In the genomic region with DNA sequence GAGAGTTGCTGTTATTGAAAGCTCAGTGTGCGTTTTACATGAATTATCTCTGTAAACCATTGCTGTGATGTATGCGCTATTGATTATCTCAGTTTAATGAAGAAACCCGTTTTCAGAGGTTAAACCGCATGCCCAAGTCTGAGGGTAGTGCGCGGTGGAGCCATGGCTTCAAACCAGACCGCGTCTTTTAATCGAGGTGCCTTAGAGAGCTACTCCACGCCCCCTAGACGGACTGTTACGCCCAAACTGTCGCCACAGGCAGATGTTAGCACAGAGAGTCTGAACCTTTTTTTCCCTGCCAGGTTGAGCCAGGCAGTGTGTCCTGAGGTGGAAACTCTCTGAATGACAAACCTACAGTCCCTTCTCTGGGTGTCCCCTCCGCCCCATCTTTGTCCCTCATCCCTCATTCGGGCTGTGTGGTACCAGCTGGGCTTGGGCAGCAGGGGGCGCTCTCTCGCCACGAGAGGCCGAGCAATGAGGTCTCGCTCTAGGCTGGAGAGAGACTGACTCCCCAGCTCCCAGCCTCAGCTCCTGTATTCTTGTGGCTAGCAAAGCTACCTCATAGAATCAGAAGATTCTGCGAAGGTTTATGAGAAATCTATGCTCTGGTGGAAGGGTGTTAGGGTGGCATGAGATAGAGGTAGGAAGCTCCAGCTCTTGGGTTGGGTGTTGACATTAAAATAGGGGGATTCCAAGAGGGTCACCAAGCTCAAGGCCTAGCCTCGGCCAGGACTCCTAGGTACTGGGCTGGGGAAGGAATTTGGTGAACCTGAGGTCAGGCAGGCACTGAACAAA, we compare ENCODE assay signal across 8 mouse cellular contexts. TPM values are rescaled to one million over a fixed set of nuclear protein-coding genes. Genes with fewer than 3 reads are reported as not detected.
DNase-seq lines count a peak whose midpoint lies in the region; ATAC-seq and TF ChIP-seq lines count a peak whose summit lies in the region.

No protein-coding gene starts in this region.

- peak; percentile 74 for DNase-seq in G1E (ENCODE audit: low spot score)
- DNase-seq in cerebellum, adult 8-10 months: peak; percentile 88
- DNase-seq in frontal cortex, adult 2 months (ENCODE audit: extremely low spot score in 1 of 2, low spot score in 1 of 2): peak; percentile 23 to 89
- DNase-seq in hindbrain, embryonic 10.5 days (ENCODE audit: low spot score): peak; percentile 92
- DNase-seq in layer of hippocampus, adult 9-10 months (ENCODE audit: low spot score): peak; percentile 66
- peak; percentile 61 for DNase-seq in ovary, adult 18-20 months (ENCODE audit: low spot score)
- DNase-seq in thymus, adult 2 months: peak; percentile 87

- peaks cover 32% of the 10 kb centered on the region for H3K27me3 ChIP-seq in G1E (ENCODE audit: insufficient read depth, low read length)
- peaks cover 15% of the 10 kb centered on the region for H3K27me3 ChIP-seq in hindbrain, embryonic 10.5 days (ENCODE audit: insufficient read depth, poor library complexity, severe bottlenecking)
- H3K27me3 ChIP-seq in lung, embryonic 16.5 days (ENCODE audit: control insufficient read depth, insufficient read depth, low read depth, low read length): no peaks in the 10 kb centered on the region
- no peaks in the 10 kb centered on the region for H3K27me3 ChIP-seq in thymus, adult 2 months (ENCODE audit: control insufficient read depth, insufficient read depth, low read length)

- no peak overlapping the region for H3K4me3 ChIP-seq in G1E (ENCODE audit: low read depth, low read length)
- H3K4me3 ChIP-seq in hindbrain, embryonic 10.5 days: peak overlapping the region; percentile 33
- no peak overlapping the region; the same call in 1 of the 2 replicates for H3K4me3 ChIP-seq in lung, embryonic 16.5 days (ENCODE audit: low read length)
- no peak overlapping the region for H3K4me3 ChIP-seq in thymus, adult 2 months (ENCODE audit: control insufficient read depth, insufficient read depth, low read length)

- H3K9me3 ChIP-seq in G1E (replicated peaks): no peaks in the 10 kb centered on the region
- H3K9me3 ChIP-seq in hindbrain, embryonic 10.5 days: no peaks in the 10 kb centered on the region
- no peaks in the 10 kb centered on the region for H3K9me3 ChIP-seq in lung, embryonic 16.5 days (ENCODE audit: control insufficient read depth, low read length)

- ATAC-seq in G1E (ENCODE audit: extremely low read depth, insufficient number of reproducible peaks, low FRiP score, poor library complexity, severe bottlenecking): no peak
- peak; percentile 92 for ATAC-seq in lung, embryonic 16.5 days (ENCODE audit: low read depth)

- peak overlapping the region; percentile 92 for H3K27ac ChIP-seq in hindbrain, embryonic 10.5 days
- H3K27ac ChIP-seq in lung, embryonic 16.5 days (ENCODE audit: low read length): no peak overlapping the region
- no peak overlapping the region for H3K27ac ChIP-seq in thymus, adult 2 months (ENCODE audit: control insufficient read depth, insufficient read depth, low read length)

- TF ChIP-seq POLR2A in thymus, adult 2 months (IDR thresholded peaks at IDR 0.05; ENCODE audit: control insufficient read depth, extremely low read depth, insufficient read depth, low read length, poor library complexity): no peak

- WGBS in hindbrain, embryonic 10.5 days: 14% methylated on average over 22 of the region's 22 CpGs
- WGBS in lung, embryonic 16.5 days: 12% methylated on average over 22 of the region's 22 CpGs
- WGBS in thymus, adult 2 months: 22% methylated on average over 22 of the region's 22 CpGs

- peak overlapping the region; percentile 47 for H3K4me2 ChIP-seq in lung, embryonic 16.5 days (ENCODE audit: low read depth, low read length)

- H3K4me1 ChIP-seq in G1E (ENCODE audit: insufficient read depth, low read depth, low read length): peaks cover 4% of the 10 kb centered on the region
- peaks cover 74% of the 10 kb centered on the region for H3K4me1 ChIP-seq in hindbrain, embryonic 10.5 days (replicated peaks)
- peaks cover 9% of the 10 kb centered on the region; the same call in 1 of the 2 replicates for H3K4me1 ChIP-seq in lung, embryonic 16.5 days (replicated peaks; ENCODE audit: control insufficient read depth, insufficient read depth, low read length)
- peaks cover 7% of the 10 kb centered on the region for H3K4me1 ChIP-seq in thymus, adult 2 months (replicated peaks; ENCODE audit: control insufficient read depth, insufficient read depth, low read length)

- TF ChIP-seq CTCF in G1E (IDR thresholded peaks at IDR 0.05; ENCODE audit: low read depth, low read length): peak; percentile 79
- TF ChIP-seq CTCF in thymus, adult 2 months (IDR thresholded peaks at IDR 0.05; ENCODE audit: borderline replicate concordance, control insufficient read depth, extremely low read depth, insufficient read depth, low read length, poor library complexity): peak; percentile 97

- no peaks in the 10 kb centered on the region for H3K36me3 ChIP-seq in G1E (replicated peaks)
- H3K36me3 ChIP-seq in hindbrain, embryonic 10.5 days: peaks cover 5% of the 10 kb centered on the region
- no peaks in the 10 kb centered on the region for H3K36me3 ChIP-seq in lung, embryonic 16.5 days (ENCODE audit: control insufficient read depth, insufficient read depth, low read length)
- H3K36me3 ChIP-seq in thymus, adult 2 months (ENCODE audit: control insufficient read depth, insufficient read depth, low read length): no peaks in the 10 kb centered on the region

- 0 out of 2 replicates have a peak overlapping the region, but pooled peaks have one; percentile 18 for H3K9ac ChIP-seq in lung, embryonic 16.5 days (ENCODE audit: low read length)

RNA-seq across cellular contexts. Expression of gene Ccdc182, which starts 41.7 kb away (rescaled TPM):
- not detected in 2 replicates for total RNA-seq in G1E (2014; fragmentation: Nextera tagmentation)
- not detected in 2 replicates for total RNA-seq in G1E (2017)
- polyA plus RNA-seq in G1E (2012): not detected in 2 replicates
- not detected in 2 replicates for polyA plus RNA-seq in frontal cortex, adult 2 months (2012; rRNA removed)
- polyA plus RNA-seq in hindbrain, embryonic 10.5 days (2016; fragmentation: Nextera tagmentation; extraction: Ambion mirVana): 7.9 and 11.8 TPM in 2 replicates
- polyA plus RNA-seq in lung, embryonic 16.5 days (2015; fragmentation: Nextera tagmentation; extraction: Ambion mirVana): not detected in 2 replicates
- not detected in 2 replicates for polyA plus RNA-seq in thymus, adult 2 months (2012; rRNA removed)

RNA-seq across cellular contexts. Expression of gene Mrps23, which starts 48.0 kb away (rescaled TPM):
- total RNA-seq in G1E (2014; fragmentation: Nextera tagmentation) (41.2 and 68.7 TPM in 2 replicates), G1E (2017) (89.7 and 106 TPM in 2 replicates)
- polyA plus RNA-seq in G1E (2012): 238 and 268 TPM in 2 replicates
- 71.1 and 76.6 TPM in 2 replicates for polyA plus RNA-seq in frontal cortex, adult 2 months (2012; rRNA removed)
- 72.2 and 74.1 TPM in 2 replicates for polyA plus RNA-seq in hindbrain, embryonic 10.5 days (2016; fragmentation: Nextera tagmentation; extraction: Ambion mirVana)
- polyA plus RNA-seq in lung, embryonic 16.5 days (2015; fragmentation: Nextera tagmentation; extraction: Ambion mirVana): 50.6 and 55.5 TPM in 2 replicates
- polyA plus RNA-seq in thymus, adult 2 months (2012; rRNA removed): 41.6 and 47.6 TPM in 2 replicates
